Comparison of ENCODE assay signal across 31 mouse cellular contexts in genomic region chr4:62383752-62384151, GRCm38 (mm10). TPM values are rescaled to one million over a fixed set of nuclear protein-coding genes. Genes with fewer than 3 reads are reported as not detected.
A peak's percentile ranks its signal among the peaks of the same experiment; 100 is the strongest.
DNase-seq lines count a peak whose midpoint lies in the region; ATAC-seq and TF ChIP-seq lines count a peak whose summit lies in the region.
"Had no signal": no experiment of that assay in that cellular context is flagged by ENCODE, and none has a peak within 500 bp of the region (broad histone marks: within the 10 kb centered on the region; RNA-seq: fewer than 3 reads in every experiment).

No protein-coding gene starts in this region.

- 0 out of 2 replicates have a peak, but pooled peaks have one; percentile 6 for ATAC-seq in liver, embryonic 11.5 days (replicated peaks; ENCODE audit: low FRiP score)
- ATAC-seq in liver, postnatal 0 days, result peak; percentile 78
- no peak for ATAC-seq in lung, postnatal 0 days
- ATAC-seq: forebrain, embryonic 13.5 days; hindbrain, embryonic 16.5 days; Patski had no signal

- peaks cover 19% of the 10 kb centered on the region for H3K36me3 ChIP-seq in liver, adult 2 months (ENCODE audit: control insufficient read depth, insufficient read depth, low read length)
- peaks cover 14% of the 10 kb centered on the region for H3K36me3 ChIP-seq in liver, embryonic 11.5 days (ENCODE audit: control insufficient read depth, insufficient read depth, low read length)
- H3K36me3 ChIP-seq in liver, postnatal 0 days (replicated peaks; ENCODE audit: insufficient read depth, low read length), result peaks cover 24% of the 10 kb centered on the region
- peaks cover 13% of the 10 kb centered on the region for H3K36me3 ChIP-seq in lung, postnatal 0 days (ENCODE audit: insufficient read depth, low read length)

- no peak overlapping the region for H3K4me3 ChIP-seq in liver, adult 2 months (ENCODE audit: insufficient read depth, low read depth, low read length)
- no peak overlapping the region for H3K4me3 ChIP-seq in liver, embryonic 11.5 days (ENCODE audit: low read depth, low read length)
- H3K4me3 ChIP-seq in liver, postnatal 0 days (ENCODE audit: low read depth, low read length), result no peak overlapping the region
- H3K4me3 ChIP-seq in lung, postnatal 0 days (ENCODE audit: low read depth, low read length), result no peak overlapping the region
- H3K4me3 ChIP-seq: embryonic facial prominence, embryonic 13.5 days; erythroblast, embryonic 14.5 days; forebrain, embryonic 13.5 days; hindbrain, embryonic 10.5 days; left cerebral cortex, adult 2 months; midbrain, embryonic 12.5 days; neural tube, embryonic 15.5 days had no signal

- no peak for TF ChIP-seq POLR2A in liver, adult 2 months (IDR thresholded peaks at IDR 0.05; ENCODE audit: extremely low read depth, insufficient read depth, low read length)

- H3K79me2 ChIP-seq in liver, adult 2 months (ENCODE audit: control insufficient read depth, insufficient read depth, low read length), result peaks cover 21% of the 10 kb centered on the region; the same call in 1 of the 2 replicates

- H3K27me3 ChIP-seq in liver, adult 2 months (ENCODE audit: control insufficient read depth, insufficient read depth, low read length), result no peaks in the 10 kb centered on the region
- H3K27me3 ChIP-seq in liver, embryonic 11.5 days (replicated peaks; ENCODE audit: control insufficient read depth, insufficient read depth, low read length), result no peaks in the 10 kb centered on the region
- H3K27me3 ChIP-seq in liver, postnatal 0 days (ENCODE audit: insufficient read depth, low read length), result no peaks in the 10 kb centered on the region
- H3K27me3 ChIP-seq in lung, postnatal 0 days (replicated peaks; ENCODE audit: insufficient read depth, low read length), result no peaks in the 10 kb centered on the region
- H3K27me3 ChIP-seq: CH12.LX; embryonic facial prominence, embryonic 13.5 days; forebrain, embryonic 13.5 days; midbrain, embryonic 12.5 days; neural tube, embryonic 15.5 days; Patski had no signal

- peak overlapping the region; percentile 37 for H3K27ac ChIP-seq in liver, adult 2 months (replicated peaks; ENCODE audit: insufficient read depth, low read depth, low read length)
- H3K27ac ChIP-seq in liver, embryonic 11.5 days (ENCODE audit: low read depth, low read length), result no peak overlapping the region
- peak overlapping the region; percentile 52 for H3K27ac ChIP-seq in liver, postnatal 0 days (ENCODE audit: low read depth)
- no peak overlapping the region for H3K27ac ChIP-seq in lung, postnatal 0 days (ENCODE audit: low read length)
- H3K27ac ChIP-seq: embryonic facial prominence, embryonic 13.5 days; forebrain, embryonic 13.5 days; hindbrain, embryonic 10.5 days; left cerebral cortex, adult 2 months; midbrain, embryonic 12.5 days; neural tube, embryonic 15.5 days had no signal

- H3K9me3 ChIP-seq in liver, embryonic 11.5 days (ENCODE audit: control insufficient read depth, low read length), result no peaks in the 10 kb centered on the region
- H3K9me3 ChIP-seq in liver, postnatal 0 days (ENCODE audit: low read length), result no peaks in the 10 kb centered on the region
- H3K9me3 ChIP-seq in lung, postnatal 0 days (ENCODE audit: low read length), result no peaks in the 10 kb centered on the region
- H3K9me3 ChIP-seq: embryonic facial prominence, embryonic 13.5 days; forebrain, embryonic 13.5 days; G1E; hindbrain, embryonic 10.5 days; midbrain, embryonic 12.5 days; neural tube, embryonic 15.5 days had no signal

- peak; percentile 80 for DNase-seq in liver, adult 2 months (ENCODE audit: extremely low read depth, low read depth, low spot score)
- no peak for DNase-seq in liver
- no peak for DNase-seq in liver, embryonic 11.5 days (ENCODE audit: low spot score)
- no peak for DNase-seq in liver, postnatal 0 days
- no peak for DNase-seq in lung, postnatal 0 days (ENCODE audit: low spot score)
- no peak for DNase-seq in frontal cortex, postnatal 36 days (ENCODE audit: low spot score in 2 of 2)
- DNase-seq in gastrocnemius, postnatal 25 days, result no peak
- DNase-seq: adrenal gland, adult 2 months; B cell, adult 2 months; cerebellum, adult 8-10 months; cerebellum, postnatal 36 days; embryo, embryonic 11 days; gastrocnemius, postnatal 10 days; heart, adult 11 months; layer of hippocampus, adult 9-11 months; lung, postnatal 10 days; right cerebral cortex, adult 18-20 months had no signal

- no peak overlapping the region for H3K9ac ChIP-seq in liver, adult 2 months (ENCODE audit: low read depth, low read length)
- no peak overlapping the region for H3K9ac ChIP-seq in liver, embryonic 11.5 days (ENCODE audit: low read depth, low read length)
- no peak overlapping the region for H3K9ac ChIP-seq in liver, postnatal 0 days (replicated peaks)
- H3K9ac ChIP-seq in lung, postnatal 0 days (replicated peaks; ENCODE audit: low read depth), result no peak overlapping the region
- H3K9ac ChIP-seq: embryonic facial prominence, embryonic 13.5 days; forebrain, embryonic 13.5 days; midbrain, embryonic 12.5 days; neural tube, embryonic 15.5 days had no signal

- peaks cover 31% of the 10 kb centered on the region for H3K4me1 ChIP-seq in liver, adult 2 months (ENCODE audit: control insufficient read depth, insufficient read depth, low read length)
- peaks cover 5% of the 10 kb centered on the region; the same call in 1 of the 2 replicates for H3K4me1 ChIP-seq in liver, embryonic 11.5 days (replicated peaks; ENCODE audit: control insufficient read depth, insufficient read depth, low read length)
- H3K4me1 ChIP-seq in liver, postnatal 0 days (ENCODE audit: insufficient read depth), result peaks cover 21% of the 10 kb centered on the region
- no peaks in the 10 kb centered on the region for H3K4me1 ChIP-seq in lung, postnatal 0 days (ENCODE audit: insufficient read depth, low read depth, low read length)
- H3K4me1 ChIP-seq: embryonic facial prominence, embryonic 13.5 days; neural tube, embryonic 15.5 days had no signal

- no peak for TF ChIP-seq CTCF in liver, adult 2 months (IDR thresholded peaks at IDR 0.05; ENCODE audit: low read depth, low read length)
- no peak for TF ChIP-seq CTCF in liver, postnatal 0 days (IDR thresholded peaks at IDR 0.05; ENCODE audit: low read depth)
- TF ChIP-seq CTCF in lung, postnatal 0 days (IDR thresholded peaks at IDR 0.05), result no peak

- no peak for TF ChIP-seq EP300 in liver, postnatal 0 days (IDR thresholded peaks at IDR 0.05; ENCODE audit: low read depth)
- TF ChIP-seq EP300 in lung, postnatal 0 days (IDR thresholded peaks at IDR 0.05), result no peak

- WGBS in liver, adult 2 months, result 30% methylated on average over 7 of the region's 7 CpGs
- 80% methylated on average over 7 of the region's 7 CpGs for WGBS in liver, embryonic 11.5 days
- WGBS in liver, postnatal 0 days (ENCODE audit: insufficient replicate concordance), result 66% methylated on average over 7 of the region's 7 CpGs
- 52% methylated on average over 7 of the region's 7 CpGs for WGBS in lung, postnatal 0 days

- peak overlapping the region; percentile 31; the same call in 1 of the 2 replicates for H3K4me2 ChIP-seq in liver, embryonic 11.5 days
- H3K4me2 ChIP-seq in liver, postnatal 0 days (ENCODE audit: low read depth, low read length), result peak overlapping the region; percentile 22
- H3K4me2 ChIP-seq in lung, postnatal 0 days (replicated peaks; ENCODE audit: low read depth, low read length), result no peak overlapping the region
- H3K4me2 ChIP-seq: embryonic facial prominence, embryonic 13.5 days; forebrain, embryonic 13.5 days; heart, embryonic 11.5 days; midbrain, embryonic 12.5 days; neural tube, embryonic 15.5 days had no signal

RNA-seq across cellular contexts. Expression of gene Slc31a1, which starts 23.2 kb away (rescaled TPM):
- 88.4 and 91.4 TPM in 2 replicates for total RNA-seq in liver, adult 2 months (2014; rRNA removed)
- 75.3 and 81.5 TPM in 2 replicates for polyA plus RNA-seq in liver, adult 2 months (2012; rRNA removed)
- polyA plus RNA-seq in liver, embryonic 11.5 days (2014; fragmentation: Nextera tagmentation; extraction: Ambion mirVana), result 48.6 and 56.8 TPM in 2 replicates
- 50.9 and 54.3 TPM in 2 replicates for polyA plus RNA-seq in liver, postnatal 0 days (2015; fragmentation: Nextera tagmentation; extraction: Ambion mirVana)
- 57.2 and 61.1 TPM in 2 replicates for polyA plus RNA-seq in lung, postnatal 0 days (2015; fragmentation: Nextera tagmentation; extraction: Ambion mirVana)
- 10 to 100 TPM; 10.8 to 12.3 TPM for total RNA-seq in gastrocnemius, postnatal 25 days (2021)

RNA-seq across cellular contexts. Expression of gene Fkbp15, which starts 23.4 kb away (rescaled TPM):
- total RNA-seq in liver, adult 2 months (2014; rRNA removed), result 22.7 and 24.5 TPM in 2 replicates
- 17.4 and 20.0 TPM in 2 replicates for polyA plus RNA-seq in liver, adult 2 months (2012; rRNA removed)
- polyA plus RNA-seq in liver, embryonic 11.5 days (2014; fragmentation: Nextera tagmentation; extraction: Ambion mirVana), result 26.9 and 29.9 TPM in 2 replicates
- 11.7 and 13.3 TPM in 2 replicates for polyA plus RNA-seq in liver, postnatal 0 days (2015; fragmentation: Nextera tagmentation; extraction: Ambion mirVana)
- polyA plus RNA-seq in lung, postnatal 0 days (2015; fragmentation: Nextera tagmentation; extraction: Ambion mirVana), result 23.2 and 23.6 TPM in 2 replicates
- 10 to 100 TPM; 11.7 to 13.2 TPM for total RNA-seq in gastrocnemius, postnatal 25 days (2021)

RNA-seq across cellular contexts. Expression of gene Cdc26, which starts 24.7 kb away (rescaled TPM):
- 46.9 and 52.6 TPM in 2 replicates for total RNA-seq in liver, adult 2 months (2014; rRNA removed)
- polyA plus RNA-seq in liver, adult 2 months (2012; rRNA removed), result 13.5 and 14.8 TPM in 2 replicates
- polyA plus RNA-seq in liver, embryonic 11.5 days (2014; fragmentation: Nextera tagmentation; extraction: Ambion mirVana), result 155 and 156 TPM in 2 replicates
- polyA plus RNA-seq in liver, postnatal 0 days (2015; fragmentation: Nextera tagmentation; extraction: Ambion mirVana), result 45.5 and 50.7 TPM in 2 replicates
- polyA plus RNA-seq in lung, postnatal 0 days (2015; fragmentation: Nextera tagmentation; extraction: Ambion mirVana), result 91.6 and 94.2 TPM in 2 replicates
- 10 to 100 TPM; 40.4 to 43.7 TPM for total RNA-seq in gastrocnemius, postnatal 25 days (2021)

RNA-seq across cellular contexts. Expression of gene Prpf4, which starts 24.8 kb away (rescaled TPM):
- 3.9 and 4.6 TPM in 2 replicates for total RNA-seq in liver, adult 2 months (2014; rRNA removed)
- 4.4 and 7.3 TPM in 2 replicates for polyA plus RNA-seq in liver, adult 2 months (2012; rRNA removed)
- polyA plus RNA-seq in liver, embryonic 11.5 days (2014; fragmentation: Nextera tagmentation; extraction: Ambion mirVana), result 30.7 and 30.8 TPM in 2 replicates
- 5.5 and 6.2 TPM in 2 replicates for polyA plus RNA-seq in liver, postnatal 0 days (2015; fragmentation: Nextera tagmentation; extraction: Ambion mirVana)
- polyA plus RNA-seq in lung, postnatal 0 days (2015; fragmentation: Nextera tagmentation; extraction: Ambion mirVana), result 9.6 and 10.0 TPM in 2 replicates
- 10 to 100 TPM; 13.3 to 15.1 TPM for total RNA-seq in gastrocnemius, postnatal 25 days (2021)

RNA-seq across cellular contexts. Expression of gene Rnf183, which starts 51.3 kb away (rescaled TPM):
- not detected in 2 replicates for total RNA-seq in liver, adult 2 months (2014; rRNA removed)
- polyA plus RNA-seq in liver, adult 2 months (2012; rRNA removed), result not detected in 2 replicates
- polyA plus RNA-seq in liver, embryonic 11.5 days (2014; fragmentation: Nextera tagmentation; extraction: Ambion mirVana), result not detected in 2 replicates
- polyA plus RNA-seq in liver, postnatal 0 days (2015; fragmentation: Nextera tagmentation; extraction: Ambion mirVana), result not detected in 2 replicates
- polyA plus RNA-seq in lung, postnatal 0 days (2015; fragmentation: Nextera tagmentation; extraction: Ambion mirVana), result 0.15 TPM in 1 of 2 replicates, not detected in the other
- total RNA-seq in gastrocnemius, postnatal 25 days (2021), result not detected
- total RNA-seq: G1E; gastrocnemius, postnatal 10 days; left cerebral cortex, adult 2 months; left cerebral cortex, postnatal 36 days had no signal
- polyA plus RNA-seq: embryonic facial prominence, embryonic 13.5 days; erythroblast, embryonic 14.5 days; forebrain, embryonic 13.5 days; G1E; heart, embryonic 11.5 days; heart, postnatal 0 days; hindbrain, embryonic 10.5 days had no signal

Comparison
In these comparisons a context has a peak if more than half of its experiments do, and no peak if none do; other contexts are left out.
1. H3K27ac ChIP-seq: peak in liver, adult 2 months (single experiment) and liver, postnatal 0 days (single experiment); none in liver, embryonic 11.5 days (single experiment) and lung, postnatal 0 days (single experiment).